Mouse (Mus musculus) C2C12 (cell line): ENCODE results near the gene Spire2.
"Not testable (repeated sequence)": the region's sequence is repeated elsewhere in the genome, so short reads cannot be mapped to it uniquely, and the experiment has no call there.

Source experiments
- CTCF ChIP-seq: IDR thresholded peaks from one replicate; pipeline ENCODE4 v1.5.1; 2011; ENCODE audit not compliant: control insufficient read depth, insufficient read depth, insufficient read length
- MYOD1 ChIP-seq: IDR thresholded peaks from one replicate; pipeline ENCODE4 v1.6.1; 2011; ENCODE audit warnings: low read depth; ENCODE audit not compliant: control insufficient read depth, insufficient read length
- MYOG ChIP-seq: IDR thresholded peaks from one replicate; pipeline ENCODE4 v1.6.1; 2011; ENCODE audit not compliant: control insufficient read depth, insufficient read length; ENCODE audit errors: extremely low read depth
- USF1 ChIP-seq: IDR thresholded peaks from one replicate; pipeline ENCODE4 v1.6.1; 2011; ENCODE audit warnings: low read depth, mild to moderate bottlenecking, control low read depth, moderate library complexity

DNA sequence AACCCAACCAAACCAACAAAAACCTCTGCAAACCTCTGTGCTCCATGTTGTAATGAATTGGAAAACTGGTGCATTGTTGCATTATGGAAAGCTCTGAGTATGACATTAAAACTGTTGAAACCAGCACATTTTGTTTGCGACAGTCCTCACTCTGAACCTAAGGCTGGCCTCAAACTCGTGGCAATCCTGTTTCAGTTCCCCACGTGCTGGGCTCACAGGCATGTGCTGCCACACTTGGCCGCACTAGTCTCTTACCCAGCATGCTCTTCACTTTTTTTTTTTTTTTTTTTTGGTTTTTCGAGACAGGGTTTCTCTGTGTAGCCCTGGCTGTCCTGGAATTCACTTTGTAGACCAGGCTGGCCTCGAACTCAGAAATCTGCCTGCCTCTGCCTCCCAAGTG, 49.5 kb upstream of the Spire2 start:
- not testable (repeated sequence) for TF ChIP-seq CTCF, USF1, MYOG, MYOD1
